Mouse (Mus musculus) midbrain, embryonic 12.5 days (tissue): Measurements from ENCODE around the gene 6820408C15Rik. TPM values are rescaled to one million over a fixed set of nuclear protein-coding genes. Genes with fewer than 3 reads are reported as not detected.
A peak's percentile ranks its signal among the peaks of the same experiment; 100 is the strongest.
"Not testable (repeated sequence)": the region's sequence is repeated elsewhere in the genome, so short reads cannot be mapped to it uniquely, and the experiment has no call there.

Experiments used
- ATAC-seq: fragments of 200-750 bp; cut with Nextera tagmentation; 2 replicates; pipeline ENCODE4 v1.8.0; 2017; ENCODE audit warnings: low read depth, moderate TSS enrichment, moderate library complexity; ENCODE audit not compliant: low FRiP score
- H3K27ac ChIP-seq: fragments of 300-500 bp; sonication (generic); replicated peaks from 2 replicates; pipeline ENCODE4 v1.5.1; 2016; ENCODE audit warnings: mild to moderate bottlenecking
- H3K27me3 ChIP-seq: fragments of 300-500 bp; sonication (generic); 2 replicates; pipeline ENCODE4 v1.6.1; 2016; ENCODE audit warnings: mild to moderate bottlenecking
- H3K36me3 ChIP-seq: fragments of 300-500 bp; sonication (generic); 2 replicates; pipeline ENCODE4 v1.6.1; 2016
- H3K4me1 ChIP-seq: fragments of 300-500 bp; sonication (generic); 2 replicates; pipeline ENCODE4 v1.6.1; 2016
- H3K4me2 ChIP-seq: fragments of 300-500 bp; sonication (generic); replicated peaks from 2 replicates; pipeline ENCODE4 v1.6.1; 2016; ENCODE audit warnings: mild to moderate bottlenecking, moderate library complexity
- H3K4me3 ChIP-seq: fragments of 300-500 bp; sonication (generic); 2 replicates; pipeline ENCODE4 v1.5.1; 2016; ENCODE audit warnings: mild to moderate bottlenecking
- H3K9ac ChIP-seq: fragments of 300-500 bp; sonication (generic); replicated peaks from 2 replicates; pipeline ENCODE4 v1.6.1; 2016; ENCODE audit warnings: mild to moderate bottlenecking, moderate library complexity
- H3K9me3 ChIP-seq: fragments of 300-500 bp; sonication (generic); 2 replicates; pipeline ENCODE4 v1.6.1; 2016; ENCODE audit warnings: mild to moderate bottlenecking
- WGBS: fragments of 180-500 bp; shearing (Covaris S2); methylation state at CpG from one replicate; pipeline ENCODE4 v1.1.7; 2016; 5-methylcytosine and 5-hydroxymethylcytosine counted together
- polyA plus RNA-seq: library from polyadenylated mRNA; unstranded; fragments of >200 nt; fragmentation: Nextera tagmentation; extraction: Ambion mirVana; gene quantifications from 2 replicates; pipeline ENCODE4 v1.2.1, GENCODE M21; 2016

6820408C15Rik gene
- polyA plus RNA-seq, 1 experiment from 2014 or later, result 0.54 TPM

DNA sequence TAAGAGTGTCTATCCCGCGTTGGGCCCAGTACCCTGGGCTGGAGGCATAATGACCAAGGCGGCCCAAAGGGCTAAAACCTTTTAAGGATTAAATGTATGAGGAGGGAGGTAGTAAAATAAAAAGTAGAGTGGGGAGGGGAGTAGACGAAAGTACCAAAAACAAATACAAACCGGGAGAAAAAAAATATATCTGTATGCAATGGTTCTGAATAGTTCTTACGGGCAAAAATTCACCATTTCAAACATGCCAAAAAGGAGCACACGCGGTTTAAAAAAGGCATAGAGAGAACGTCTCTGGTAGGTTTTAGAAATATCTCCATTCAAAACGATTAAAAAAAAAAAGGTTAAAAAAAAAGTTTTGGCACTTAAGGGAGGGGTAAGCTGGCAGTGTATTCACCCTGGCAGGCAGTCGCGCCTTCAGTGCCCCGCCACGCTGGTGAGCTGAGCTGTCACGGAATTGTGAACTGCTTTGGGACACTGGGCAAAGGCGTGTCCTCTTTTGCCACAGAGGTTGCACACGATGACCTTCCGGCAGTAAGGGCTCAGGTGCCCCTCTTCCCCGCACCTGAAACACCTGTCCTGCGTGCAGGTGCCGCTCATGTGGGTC, 2.1 kb upstream of the 6820408C15Rik start:
- Histone ChIP-seq H3K4me3 (peak overlapping the region; percentile 94), H3K9ac (peak overlapping the region; percentile 97), H3K27me3 (no peaks in the 10 kb centered on the region), H3K36me3 (no peaks in the 10 kb centered on the region), H3K4me1 (peaks cover 43% of the 10 kb centered on the region), H3K27ac (peak overlapping the region; percentile 97), H3K4me2 (peak overlapping the region; percentile 90), H3K9me3 (peaks cover 9% of the 10 kb centered on the region; the same call in 1 of the 2 replicates)
- no peak for ATAC-seq
- WGBS, result under 1% methylated on average over 21 of the region's 21 CpGs

DNA sequence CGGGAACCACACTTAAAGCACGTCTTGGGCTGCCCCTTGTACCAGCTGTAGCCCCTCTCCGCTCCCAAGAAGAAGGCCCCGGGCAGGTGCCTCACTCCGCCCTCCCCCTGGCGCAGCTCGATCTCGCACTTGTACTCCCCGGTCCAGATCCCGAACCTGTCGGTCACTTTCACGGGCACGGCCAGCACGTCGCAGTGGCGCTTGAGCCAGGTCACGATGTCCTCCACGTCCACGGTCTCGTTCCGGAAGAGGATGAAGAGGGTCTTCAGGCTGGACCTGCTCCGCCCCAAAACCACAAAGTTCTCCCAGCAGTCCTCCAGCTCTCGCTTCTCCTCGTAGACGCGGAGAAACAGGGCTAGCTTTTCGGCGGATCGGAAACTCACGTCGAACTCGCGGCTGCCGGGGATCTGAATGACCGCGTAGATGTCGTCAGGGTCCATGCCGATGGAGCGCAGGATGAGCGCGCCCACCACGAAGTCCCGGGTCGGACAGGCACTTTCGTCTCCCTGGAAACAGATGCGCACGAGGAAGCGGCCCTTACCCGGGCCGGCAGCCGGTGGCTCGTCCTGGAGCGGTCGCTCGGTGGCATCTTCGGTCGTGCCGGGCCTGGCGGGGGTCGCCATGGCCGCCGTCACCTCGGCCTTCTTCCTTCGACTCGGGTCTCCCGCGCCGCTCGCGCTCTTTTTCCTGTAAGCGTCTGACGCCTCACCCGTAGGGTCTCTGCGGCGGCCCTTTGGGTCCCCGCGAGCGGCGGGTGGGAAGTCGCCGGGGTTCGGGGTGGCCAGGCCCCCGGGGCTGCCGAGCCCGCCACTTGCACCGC, 1.4 kb upstream of the 6820408C15Rik start:
- Histone ChIP-seq H3K9ac (peak overlapping the region; percentile 97), H3K36me3 (no peaks in the 10 kb centered on the region), H3K4me1 (peaks cover 43% of the 10 kb centered on the region), H3K27me3 (no peaks in the 10 kb centered on the region), H3K9me3 (peaks cover 9% of the 10 kb centered on the region; the same call in 1 of the 2 replicates), H3K27ac (peak overlapping the region; percentile 97), H3K4me2 (peak overlapping the region; percentile 90), H3K4me3 (peak overlapping the region; percentile 94)
- WGBS, result under 1% methylated on average over 83 of the region's 86 CpGs
- ATAC-seq, result peak; percentile 20; the same call in 1 of the 2 replicates

DNA sequence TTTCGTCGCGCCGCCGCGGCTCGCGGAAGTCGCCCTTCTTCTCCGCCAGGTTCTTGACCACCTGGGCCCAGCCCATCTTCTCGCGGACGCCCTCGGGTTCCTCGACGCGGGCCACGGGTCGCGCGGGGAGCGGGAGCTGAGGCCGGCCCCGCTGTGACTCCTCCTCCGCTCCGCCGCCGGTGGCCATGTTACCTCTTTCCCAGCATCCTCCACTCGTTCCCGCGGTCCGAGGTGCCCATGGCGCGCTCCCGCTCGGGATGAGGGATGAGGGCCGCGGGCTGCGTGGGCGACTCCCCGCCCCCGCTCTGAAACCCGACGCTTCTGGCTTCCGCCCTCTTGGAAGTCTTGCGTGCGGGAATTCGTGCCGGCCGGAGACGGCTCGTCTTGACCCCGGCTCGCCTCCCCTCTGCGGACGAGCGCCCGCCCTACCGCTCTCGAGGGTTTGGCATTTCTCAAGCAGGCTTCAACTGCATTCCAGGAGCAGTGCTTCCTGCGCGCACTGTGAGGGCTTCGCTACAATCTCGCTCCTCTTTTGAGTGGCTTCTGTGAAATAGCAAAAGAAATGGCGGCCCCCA, 709 bp upstream of the 6820408C15Rik start, which contains the start of gene Zcchc3:
Zcchc3 (minus strand) TSS at position 437 of the 575 bp plus-strand sequence.
- Histone ChIP-seq H3K4me2 (peak within 1 kb of the TSS; percentile 90), H3K36me3 (no peaks in the 10 kb centered on the region), H3K4me1 (peaks cover 38% of the 10 kb centered on the region), H3K9me3 (peaks cover 9% of the 10 kb centered on the region; the same call in 1 of the 2 replicates), H3K4me3 (peak within 1 kb of the TSS; percentile 94), H3K27me3 (no peaks in the 10 kb centered on the region), H3K27ac (peak within 1 kb of the TSS; percentile 97), H3K9ac (peak within 1 kb of the TSS; percentile 97)
- peak; percentile 68 for ATAC-seq
- under 1% methylated on average over 65 of the region's 65 CpGs for WGBS

DNA sequence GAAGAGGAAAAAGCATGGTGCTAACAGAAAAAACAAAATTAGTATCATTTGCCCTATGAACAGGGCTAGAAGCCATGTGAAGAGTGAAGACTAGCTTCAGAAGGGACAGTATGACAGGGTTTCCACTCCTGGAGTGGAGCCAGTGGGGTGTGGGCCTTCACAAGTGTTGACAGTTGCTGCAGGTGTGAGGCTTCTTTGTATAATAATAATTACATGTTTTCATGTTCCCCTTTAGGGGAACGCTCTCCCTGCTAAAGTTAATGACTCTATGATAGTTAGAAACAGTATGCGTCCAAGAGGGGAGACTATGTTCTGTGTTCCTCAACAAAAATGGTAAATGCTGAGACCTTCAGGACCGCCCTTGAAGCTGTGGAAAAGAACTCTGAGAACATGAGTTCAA, 399 bp downstream of the 6820408C15Rik start:
- Histone ChIP-seq H3K4me2 (peak overlapping the region; percentile 90; the same call in 1 of the 2 replicates), H3K9ac (no peak overlapping the region; the same call in 1 of the 2 replicates), H3K27me3 (no peaks in the 10 kb centered on the region), H3K4me1 (peaks cover 27% of the 10 kb centered on the region), H3K27ac (peak overlapping the region; percentile 97; the same call in 1 of the 2 replicates), H3K9me3 (peaks cover 12% of the 10 kb centered on the region; the same call in 1 of the 2 replicates), H3K36me3 (no peaks in the 10 kb centered on the region), H3K4me3 (no peak overlapping the region)
- no peak for ATAC-seq
- 95% methylated on average over 3 of the region's 3 CpGs for WGBS

DNA sequence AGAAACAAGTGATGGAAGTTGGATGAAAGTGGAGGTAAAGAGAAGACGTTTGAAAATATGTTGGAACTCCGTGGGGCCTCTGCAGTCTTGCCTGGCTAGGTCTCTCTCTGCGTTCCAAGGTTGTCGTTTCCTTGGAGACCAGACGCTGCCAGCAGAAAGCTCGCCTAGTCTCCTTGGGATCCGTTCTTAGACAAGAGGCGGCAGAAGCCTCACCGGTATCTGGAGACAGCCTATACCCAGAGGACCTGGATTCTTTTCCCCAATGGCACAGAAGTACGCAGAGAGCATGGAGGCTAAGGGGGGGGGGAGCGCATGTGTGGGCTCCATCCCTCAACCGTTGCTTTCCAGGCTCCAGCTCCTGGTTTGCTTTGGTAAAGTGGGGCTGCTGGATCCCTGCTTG, 12.1 kb downstream of the 6820408C15Rik start:
- no peak for ATAC-seq
- H3K4me2 ChIP-seq, result peak overlapping the region; percentile 39
- H3K9ac ChIP-seq, result 0 out of 2 replicates have a peak overlapping the region, but pooled peaks have one; percentile 21
- no peaks in the 10 kb centered on the region for H3K9me3 ChIP-seq
- H3K27ac ChIP-seq, result no peak overlapping the region
- WGBS, result 6% methylated on average over 12 of the region's 12 CpGs
- H3K4me1 ChIP-seq, result peaks cover 9% of the 10 kb centered on the region; the same call in 1 of the 2 replicates
- no peaks in the 10 kb centered on the region for H3K36me3 ChIP-seq
- no peak overlapping the region for H3K4me3 ChIP-seq
- no peaks in the 10 kb centered on the region for H3K27me3 ChIP-seq

DNA sequence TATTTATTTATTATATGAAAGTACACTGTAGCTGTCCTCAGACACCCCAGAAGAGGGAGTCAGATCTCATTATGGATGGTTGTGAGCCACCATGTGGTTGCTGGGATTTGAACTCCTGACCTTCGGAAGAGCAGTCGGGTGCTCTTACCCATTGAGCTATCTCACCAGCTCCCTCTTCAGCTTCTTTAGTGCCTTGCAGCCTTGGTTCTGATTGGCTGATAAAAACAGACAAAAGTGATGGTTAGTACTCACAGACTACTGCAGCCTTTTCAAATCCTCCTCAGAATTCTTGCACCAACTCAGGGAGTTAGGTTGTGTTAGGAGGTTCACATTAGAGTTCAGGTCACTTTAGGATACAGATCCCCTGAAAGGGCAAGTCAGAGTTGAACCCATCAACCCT, 13.1 kb downstream of the 6820408C15Rik start:
- H3K36me3 ChIP-seq, H3K4me1 ChIP-seq, H3K4me2 ChIP-seq, H3K27ac ChIP-seq, H3K27me3 ChIP-seq, H3K9ac ChIP-seq, ATAC-seq, H3K4me3 ChIP-seq, H3K9me3 ChIP-seq: not testable (repeated sequence)
- 96% methylated on average over 2 of the region's 2 CpGs for WGBS

DNA sequence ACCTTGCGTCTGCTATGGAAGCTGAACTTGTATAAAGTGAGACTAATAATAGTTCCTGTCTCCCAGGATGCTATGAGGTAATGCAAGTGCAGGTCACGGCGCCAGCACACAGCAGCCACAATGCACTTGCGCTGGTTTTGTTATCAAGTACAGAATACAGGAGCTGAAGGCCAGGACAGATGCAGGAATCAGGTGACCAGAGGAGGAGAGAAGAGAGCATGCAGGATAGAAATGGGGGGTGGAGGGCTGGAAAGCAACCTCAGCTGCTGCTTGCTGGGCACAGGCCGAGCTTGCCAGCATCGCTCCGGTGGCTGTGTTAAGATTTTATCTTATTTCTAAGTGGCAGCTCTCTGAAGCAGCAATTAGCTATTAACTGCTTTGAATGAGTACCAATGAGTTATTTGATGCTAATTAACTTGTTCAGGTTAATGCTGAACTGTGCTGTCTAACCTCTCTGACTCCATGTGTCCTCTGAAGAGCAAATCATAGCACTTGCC, 21.1 kb downstream of the 6820408C15Rik start:
- no peaks in the 10 kb centered on the region for H3K9me3 ChIP-seq
- H3K36me3 ChIP-seq, result no peaks in the 10 kb centered on the region
- 79% methylated on average over 7 of the region's 7 CpGs for WGBS
- H3K27me3 ChIP-seq, result peaks cover 10% of the 10 kb centered on the region; the same call in 1 of the 2 replicates
- H3K4me2 ChIP-seq, result no peak overlapping the region
- no peak overlapping the region for H3K9ac ChIP-seq
- no peak overlapping the region for H3K27ac ChIP-seq
- H3K4me3 ChIP-seq, result no peak overlapping the region
- ATAC-seq, result no peak
- peaks cover 5% of the 10 kb centered on the region; the same call in 1 of the 2 replicates for H3K4me1 ChIP-seq

DNA sequence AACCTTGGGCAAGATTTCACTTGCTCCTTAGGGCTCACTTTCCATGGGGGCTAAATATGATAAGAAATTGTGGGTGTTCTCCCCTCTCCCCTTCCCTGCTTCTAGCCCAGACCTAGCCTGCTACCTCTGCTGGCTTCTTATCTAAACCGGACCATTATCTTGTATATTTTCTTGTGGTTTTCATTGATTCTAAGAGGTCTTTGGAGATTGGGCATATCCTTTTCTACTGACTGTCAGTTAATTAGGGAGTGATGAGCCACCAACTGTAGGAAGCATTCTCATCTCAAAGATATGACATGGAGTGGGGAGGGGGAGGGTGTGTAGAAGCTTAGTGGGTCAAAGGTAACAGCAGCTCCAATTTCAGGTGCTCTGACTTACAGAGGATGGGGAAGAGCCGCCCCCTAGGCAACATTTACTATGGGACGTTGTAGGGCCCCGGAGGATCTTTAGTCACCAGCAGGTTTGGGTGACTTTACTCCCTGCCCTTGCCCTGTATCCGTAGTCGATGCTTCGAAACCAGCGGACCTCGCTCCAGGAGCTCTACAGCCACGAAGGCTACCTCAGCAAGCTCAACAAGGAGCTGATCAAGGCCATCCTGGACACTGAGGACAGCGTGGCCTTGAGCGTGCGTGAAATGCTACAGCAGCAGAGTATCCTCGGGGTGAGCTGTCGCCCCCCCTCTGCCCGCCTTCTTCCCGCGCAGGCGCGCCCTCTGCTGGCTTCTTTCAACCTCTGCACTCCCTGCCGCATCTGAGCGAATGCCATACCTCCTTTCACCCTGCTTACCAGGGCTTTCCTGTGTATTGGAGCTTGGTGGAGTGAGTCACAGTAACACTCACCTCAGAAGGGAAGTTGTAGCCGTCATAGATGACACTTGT, 21.8 kb downstream of the 6820408C15Rik start:
- no peaks in the 10 kb centered on the region for H3K9me3 ChIP-seq
- H3K4me2 ChIP-seq, result peak overlapping the region; percentile 58
- peak overlapping the region; percentile 43; the same call in 1 of the 2 replicates for H3K9ac ChIP-seq
- peak; percentile 81 for ATAC-seq
- peaks cover 10% of the 10 kb centered on the region; the same call in 1 of the 2 replicates for H3K27me3 ChIP-seq
- H3K4me1 ChIP-seq, result peaks cover 5% of the 10 kb centered on the region; the same call in 1 of the 2 replicates
- no peaks in the 10 kb centered on the region for H3K36me3 ChIP-seq
- peak overlapping the region; percentile 34 for H3K4me3 ChIP-seq
- 4% methylated on average over 23 of the region's 23 CpGs for WGBS
- H3K27ac ChIP-seq, result 0 out of 2 replicates have a peak overlapping the region, but pooled peaks have one; percentile 2

DNA sequence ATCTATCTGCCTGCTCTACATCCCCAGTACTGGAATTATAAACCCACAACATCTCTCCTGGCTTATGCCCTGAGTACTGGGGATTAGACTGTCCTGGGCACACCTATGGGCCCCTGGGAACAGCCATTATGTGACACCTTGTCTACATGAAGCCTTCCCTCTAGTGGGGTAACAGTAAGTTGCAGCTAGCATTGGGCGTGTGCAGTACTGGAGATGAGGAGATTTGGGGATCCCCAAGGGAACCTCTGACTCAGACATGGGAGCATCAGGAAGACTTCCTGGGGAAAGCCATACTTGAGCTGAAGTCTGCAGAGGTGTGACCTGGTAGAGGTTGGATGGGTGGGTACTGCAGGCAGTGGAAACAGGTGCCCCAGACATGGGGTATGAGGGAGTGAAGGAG, 23.6 kb downstream of the 6820408C15Rik start:
- Histone ChIP-seq H3K36me3 (no peaks in the 10 kb centered on the region), H3K9ac (no peak overlapping the region), H3K27ac (no peak overlapping the region), H3K4me3 (no peak overlapping the region), H3K9me3 (no peaks in the 10 kb centered on the region), H3K4me2 (no peak overlapping the region), H3K27me3 (peaks cover 4% of the 10 kb centered on the region; the same call in 1 of the 2 replicates), H3K4me1 (peaks cover 5% of the 10 kb centered on the region; the same call in 1 of the 2 replicates)
- WGBS, result 58% methylated on average over 1 of the region's 1 CpGs
- ATAC-seq, result no peak

DNA sequence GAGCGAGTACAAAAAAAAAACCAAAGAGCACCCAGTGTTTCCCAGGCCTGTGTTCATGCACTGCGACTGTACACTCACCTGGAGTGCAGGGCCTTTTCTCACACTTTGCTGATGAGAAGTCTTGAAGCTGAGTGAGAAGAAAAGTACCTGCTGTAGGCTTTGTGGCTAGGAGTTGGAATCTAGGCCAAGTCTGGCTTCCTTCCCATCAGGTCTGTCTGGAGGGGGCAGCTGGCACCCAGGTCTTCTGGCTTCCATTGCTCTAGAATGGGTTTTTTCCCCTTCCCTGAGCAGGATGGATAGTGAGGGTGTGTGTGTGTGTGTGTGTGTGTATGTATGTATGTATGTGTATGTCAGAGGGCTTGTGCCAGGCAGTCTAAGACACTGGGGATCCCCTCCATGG, 24.4 kb downstream of the 6820408C15Rik start:
- no peaks in the 10 kb centered on the region for H3K9me3 ChIP-seq
- H3K27ac ChIP-seq, result no peak overlapping the region
- H3K27me3 ChIP-seq, result 0 out of 2 replicates have a peak, but pooled peaks cover 4% of the 10 kb centered on the region
- H3K4me3 ChIP-seq, result no peak overlapping the region
- H3K9ac ChIP-seq, result no peak overlapping the region
- no peaks in the 10 kb centered on the region for H3K36me3 ChIP-seq
- H3K4me2 ChIP-seq, result no peak overlapping the region
- ATAC-seq, result no peak
- WGBS, result 81% methylated on average over 2 of the region's 2 CpGs
- H3K4me1 ChIP-seq, result peaks cover 5% of the 10 kb centered on the region; the same call in 1 of the 2 replicates

DNA sequence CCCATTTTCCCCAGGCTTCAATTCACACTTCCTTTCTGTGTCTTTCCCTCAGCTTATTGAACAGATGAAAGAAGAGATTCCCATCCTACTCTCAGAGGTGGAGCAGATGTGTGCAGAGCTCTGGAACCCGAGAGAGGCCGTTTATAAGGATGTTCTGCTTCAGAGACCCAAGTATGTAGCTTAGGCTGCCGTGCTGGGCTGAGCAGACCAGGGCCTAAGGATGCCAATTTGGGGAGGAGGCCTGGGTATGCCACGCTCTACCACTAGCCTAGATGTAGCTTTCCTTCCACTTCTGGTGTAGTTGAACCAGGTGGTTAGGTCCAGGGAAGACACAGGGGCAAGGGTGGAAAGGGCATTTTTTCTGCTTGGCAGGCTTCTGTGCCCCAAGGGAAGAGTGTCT, 26.9 kb downstream of the 6820408C15Rik start:
- ATAC-seq, result no peak
- Histone ChIP-seq H3K4me3 (no peak overlapping the region), H3K9me3 (no peaks in the 10 kb centered on the region), H3K9ac (no peak overlapping the region), H3K27me3 (no peaks in the 10 kb centered on the region), H3K36me3 (no peaks in the 10 kb centered on the region), H3K4me1 (peaks cover 1% of the 10 kb centered on the region; the same call in 1 of the 2 replicates), H3K4me2 (no peak overlapping the region), H3K27ac (no peak overlapping the region)
- 73% methylated on average over 4 of the region's 4 CpGs for WGBS
